8 mouse cellular contexts compared by ENCODE assay signal in genomic region chr9:25151611-25152241, GRCm38 (mm10). TPM values are rescaled to one million over a fixed set of nuclear protein-coding genes. Genes with fewer than 3 reads are reported as not detected.
DNase-seq lines count a peak whose midpoint lies in the region; ATAC-seq and TF ChIP-seq lines count a peak whose summit lies in the region.

Gene Herpud2, minus strand, starts transcription at chr9:25151820.

- H3K27me3 ChIP-seq in hindbrain, postnatal 0 days (ENCODE audit: insufficient read depth, low read length) = no peaks in the 10 kb centered on the region
- no peaks in the 10 kb centered on the region for H3K27me3 ChIP-seq in megakaryocyte, embryonic 14.5 days (replicated peaks)

- DNase-seq in WW6 (ENCODE audit: low read depth, low spot score) = peak; percentile 86
- peak; percentile 89 to 90 for DNase-seq in cerebellum, postnatal 4 days (ENCODE audit: low spot score in 2 of 2)
- peak; percentile 98 for DNase-seq in gastrocnemius, adult 2 months
- peak; percentile 95 for DNase-seq in hindbrain, postnatal 0 days (ENCODE audit: low spot score)
- peak; percentile 69 to 89 for DNase-seq in left cerebral cortex, adult 8-10 months (ENCODE audit: low spot score in 2 of 2)
- peak; percentile 94 to 95 for DNase-seq in right cerebral cortex, postnatal 10 days (ENCODE audit: low spot score in 2 of 2)
- peak; percentile 88 for DNase-seq in urinary bladder, postnatal 25 days (ENCODE audit: low spot score)

- H3K4me3 ChIP-seq in gastrocnemius, adult 2 months = peak within 1 kb of the TSS; percentile 85
- peak within 1 kb of the TSS; percentile 89 for H3K4me3 ChIP-seq in hindbrain, postnatal 0 days (ENCODE audit: low read length)
- peak within 1 kb of the TSS; percentile 93 for H3K4me3 ChIP-seq in megakaryocyte, embryonic 14.5 days (replicated peaks)

- H3K9ac ChIP-seq in hindbrain, postnatal 0 days (replicated peaks; ENCODE audit: low read length) = peak within 1 kb of the TSS; percentile 98

- peak within 1 kb of the TSS; percentile 100 for H3K27ac ChIP-seq in gastrocnemius, adult 2 months
- H3K27ac ChIP-seq in hindbrain, postnatal 0 days = peak within 1 kb of the TSS; percentile 99

- H3K4me1 ChIP-seq in hindbrain, postnatal 0 days (ENCODE audit: insufficient read depth, low read length) = peaks cover 17% of the 10 kb centered on the region
- H3K4me1 ChIP-seq in megakaryocyte, embryonic 14.5 days = peaks cover 36% of the 10 kb centered on the region

- no peaks in the 10 kb centered on the region for H3K36me3 ChIP-seq in hindbrain, postnatal 0 days (ENCODE audit: insufficient read depth, low read length)
- peaks cover 20% of the 10 kb centered on the region for H3K36me3 ChIP-seq in megakaryocyte, embryonic 14.5 days (replicated peaks; ENCODE audit: low read length)

- peak; percentile 34 for TF ChIP-seq CTCF in gastrocnemius, adult 2 months (IDR thresholded peaks at IDR 0.05)
- TF ChIP-seq CTCF in hindbrain, postnatal 0 days (IDR thresholded peaks at IDR 0.05; ENCODE audit: low read depth) = no peak

- 3% methylated on average over 49 of the region's 51 CpGs for WGBS in hindbrain, postnatal 0 days

- peak; percentile 99 for ATAC-seq in hindbrain, postnatal 0 days

- peak within 1 kb of the TSS; percentile 96 for H3K4me2 ChIP-seq in hindbrain, postnatal 0 days (ENCODE audit: low read depth, low read length)

- H3K9me3 ChIP-seq in hindbrain, postnatal 0 days (ENCODE audit: low read length) = no peaks in the 10 kb centered on the region
- H3K9me3 ChIP-seq in megakaryocyte, embryonic 14.5 days = peaks cover 4% of the 10 kb centered on the region

- intact Hi-C loops in gastrocnemius, adult 2 months (cut with DNase I) = loop anchor here (1.0 to 10.0 kb wide), 3 partner anchors 101 to 441 kb away; partner anchors contain the start of genes Eepd1 and Sept7

RNA-seq across cellular contexts. Expression of gene Herpud2, which starts in this region (rescaled TPM):
- 10 to 100 TPM; 41.5 to 50.0 TPM for total RNA-seq in gastrocnemius, adult 2 months (2021)
- total RNA-seq in hindbrain, postnatal 0 days (2014; rRNA removed) = 17.9 and 18.3 TPM in 2 replicates
- 27.9 and 29.5 TPM in 2 replicates for polyA plus RNA-seq in hindbrain, postnatal 0 days (2015; fragmentation: Nextera tagmentation; extraction: Ambion mirVana)
- total RNA-seq in left cerebral cortex, adult 8-10 months (2022) = 10 to 100 TPM; 53.6 to 57.1 (median 55.8) TPM
- 27.9 and 129 TPM in 2 replicates for polyA plus RNA-seq in megakaryocyte, embryonic 14.5 days (2012; ENCODE audit: insufficient read depth, low replicate concordance)

Comparison
In these comparisons a context has a peak if more than half of its experiments do, and no peak if none do; other contexts are left out.
1. Peak in every context shown above with its lines: DNase-seq, ATAC-seq, H3K4me3 ChIP-seq and H3K27ac ChIP-seq.